Mouse (Mus musculus): Measurements from ENCODE around the gene Tbc1d8. TPM values are rescaled to one million over a fixed set of nuclear protein-coding genes. Genes with fewer than 3 reads are reported as not detected.

The Tbc1d8 gene
- polyA plus RNA-seq, 1 experiment from 2014 or later: 10.9 TPM

DNA sequence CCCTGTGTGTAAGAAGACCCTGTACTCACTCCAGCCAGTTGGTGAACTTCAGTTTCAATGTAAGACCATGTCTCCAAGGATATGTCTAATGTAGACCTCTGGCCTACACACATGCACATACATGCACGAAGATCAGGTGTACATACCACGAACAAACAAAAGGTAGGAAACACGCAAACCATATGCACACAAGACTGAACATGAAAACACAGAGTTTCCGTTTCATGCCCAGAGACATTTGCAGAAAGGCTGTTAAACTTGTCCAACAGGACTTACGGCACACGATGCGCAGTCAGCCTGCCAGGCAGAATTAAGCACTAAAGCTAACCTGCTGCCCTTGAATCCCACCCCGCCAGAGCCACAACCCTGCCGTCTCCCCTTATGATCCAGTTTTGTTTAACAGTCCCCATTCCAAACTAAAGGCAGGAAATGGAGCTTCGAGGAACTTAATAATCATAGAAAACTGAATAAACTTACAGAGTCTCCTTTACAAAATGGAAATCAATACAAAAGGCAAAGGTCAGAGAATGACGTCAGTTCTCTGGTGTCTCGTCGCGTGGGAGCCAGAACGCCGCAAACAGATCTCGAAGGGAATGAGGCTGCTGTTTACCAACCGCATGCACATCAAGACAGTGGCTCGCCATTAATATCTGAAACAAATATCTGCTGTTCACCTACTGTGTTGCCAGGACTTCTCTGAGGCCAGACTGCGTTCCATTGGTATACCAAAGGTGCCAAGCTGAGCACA, 33.1 kb downstream of the Tbc1d8 start:
- no peaks in the 10 kb centered on the region for H3K9me3 ChIP-seq
- H3K9ac ChIP-seq (replicated peaks): no peak overlapping the region
- H3K27ac ChIP-seq: peak overlapping the region; percentile 19; the same call in 1 of the 2 replicates
- no peak overlapping the region for H3K4me3 ChIP-seq (replicated peaks)
- no peak for ATAC-seq (ENCODE audit: insufficient number of reproducible peaks, insufficient read depth, low FRiP score, low TSS enrichment, low read depth)
- WGBS: 81% methylated on average over 20 of the region's 20 CpGs
- H3K4me2 ChIP-seq: no peak overlapping the region
- no peaks in the 10 kb centered on the region for H3K36me3 ChIP-seq
- H3K27me3 ChIP-seq: no peaks in the 10 kb centered on the region
- H3K4me1 ChIP-seq (replicated peaks): peaks cover 21% of the 10 kb centered on the region

DNA sequence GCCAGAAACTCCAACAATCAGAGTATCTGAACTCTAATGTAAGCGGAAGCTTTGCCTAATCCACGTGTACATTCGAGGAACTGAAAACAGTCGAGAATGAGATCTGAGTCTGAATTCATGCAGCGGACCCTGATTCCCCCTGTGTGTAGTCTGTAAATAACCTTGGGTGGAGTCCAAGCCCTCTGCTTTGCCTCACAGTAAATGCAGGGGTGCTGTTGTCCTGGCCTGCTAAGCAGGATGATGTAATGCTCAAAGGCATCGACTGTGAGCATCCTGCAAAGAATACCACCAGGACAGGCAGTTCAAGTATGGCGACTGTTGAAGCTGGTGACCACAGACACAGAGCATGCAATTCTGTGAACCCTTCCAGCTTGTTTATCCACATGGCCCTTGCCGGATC, 34.8 kb downstream of the Tbc1d8 start:
- ATAC-seq (ENCODE audit: insufficient number of reproducible peaks, insufficient read depth, low FRiP score, low TSS enrichment, low read depth): no peak

DNA sequence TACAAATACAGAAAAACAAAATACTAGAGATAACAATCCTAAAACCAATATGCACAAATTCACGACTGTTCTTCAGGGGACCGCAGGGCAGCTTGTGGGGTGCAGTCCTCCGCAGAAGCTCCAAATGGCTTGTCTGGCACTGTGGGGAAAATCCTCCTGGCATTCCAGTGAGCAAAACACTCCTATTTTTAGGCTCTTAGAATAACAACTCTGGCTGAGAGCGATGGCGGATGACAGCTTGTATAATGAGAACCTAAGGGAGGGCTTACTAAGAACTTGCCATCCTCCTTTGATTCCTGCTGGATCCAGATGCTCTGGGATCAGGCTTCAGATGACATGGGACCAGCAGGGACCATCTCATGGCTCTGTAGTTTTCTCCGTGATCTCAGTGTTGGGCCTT, 36.9 kb downstream of the Tbc1d8 start:
- no peaks in the 10 kb centered on the region for H3K27me3 ChIP-seq
- no peak overlapping the region for H3K27ac ChIP-seq
- no peak overlapping the region for H3K4me3 ChIP-seq (replicated peaks)
- no peak overlapping the region for H3K9ac ChIP-seq (replicated peaks)
- no peaks in the 10 kb centered on the region for H3K36me3 ChIP-seq
- no peak overlapping the region for H3K4me2 ChIP-seq
- ATAC-seq (ENCODE audit: insufficient number of reproducible peaks, insufficient read depth, low FRiP score, low TSS enrichment, low read depth): no peak
- WGBS: 84% methylated on average over 6 of the region's 6 CpGs
- no peaks in the 10 kb centered on the region for H3K4me1 ChIP-seq (replicated peaks)
- no peaks in the 10 kb centered on the region for H3K9me3 ChIP-seq

More for the DNA sequence above, 34.8 kb downstream of the Tbc1d8 start:
- Histone ChIP-seq H3K27ac (no peak overlapping the region), H3K36me3 (no peaks in the 10 kb centered on the region), H3K4me1 (replicated peaks) (0 out of 2 replicates have a peak, but pooled peaks cover 10% of the 10 kb centered on the region), H3K4me3 (replicated peaks) (no peak overlapping the region), H3K9me3 (no peaks in the 10 kb centered on the region), H3K27me3 (no peaks in the 10 kb centered on the region), H3K9ac (replicated peaks) (no peak overlapping the region), H3K4me2 (no peak overlapping the region)
- 82% methylated on average over 8 of the region's 8 CpGs for WGBS

DNA sequence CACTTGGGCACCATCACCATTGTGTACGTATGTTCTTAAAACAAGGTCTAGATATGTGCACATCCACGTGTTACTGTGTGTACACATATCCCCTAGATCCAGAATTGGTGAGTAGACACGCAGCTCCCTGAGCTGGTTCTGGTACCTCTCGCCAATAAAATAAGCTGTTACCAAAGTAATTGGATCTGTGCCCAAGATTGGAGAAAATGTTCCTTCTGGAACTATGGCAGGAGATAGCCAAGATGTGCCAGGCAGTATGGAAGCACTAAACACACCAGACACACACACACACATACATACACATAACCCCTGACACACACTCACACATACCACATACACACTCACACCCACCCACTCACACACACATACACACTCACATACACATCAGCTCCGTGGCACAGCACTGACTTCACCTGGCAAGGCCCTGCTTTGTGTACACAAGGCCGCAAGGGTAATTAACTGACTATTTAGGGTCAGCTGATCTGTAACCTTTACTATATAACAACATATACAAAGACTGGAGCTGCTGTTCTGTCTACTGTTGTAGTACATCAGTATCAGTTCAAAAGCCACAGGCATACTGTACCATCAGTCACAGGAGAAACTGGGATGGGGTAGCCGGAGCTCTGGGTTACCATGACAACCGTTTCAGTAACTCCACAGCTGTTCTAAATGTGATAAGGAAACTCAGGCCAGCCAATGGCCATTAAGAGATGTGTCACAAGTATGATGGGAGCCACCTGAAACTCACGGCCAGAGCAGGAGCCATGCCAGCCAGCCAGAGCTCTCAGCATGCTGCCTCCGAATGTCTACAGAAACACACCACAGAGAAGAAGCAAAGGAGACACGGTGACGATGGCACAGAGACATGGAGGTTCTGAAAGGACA, 38.6 kb downstream of the Tbc1d8 start:
- Histone ChIP-seq H3K9me3 (no peaks in the 10 kb centered on the region), H3K9ac (replicated peaks) (no peak overlapping the region), H3K36me3 (no peaks in the 10 kb centered on the region), H3K27ac (no peak overlapping the region), H3K4me2 (no peak overlapping the region), H3K4me1 (replicated peaks) (no peaks in the 10 kb centered on the region), H3K4me3 (replicated peaks) (no peak overlapping the region), H3K27me3 (no peaks in the 10 kb centered on the region)
- WGBS: 80% methylated on average over 12 of the region's 12 CpGs
- no peak for ATAC-seq (ENCODE audit: insufficient number of reproducible peaks, insufficient read depth, low FRiP score, low TSS enrichment, low read depth)

DNA sequence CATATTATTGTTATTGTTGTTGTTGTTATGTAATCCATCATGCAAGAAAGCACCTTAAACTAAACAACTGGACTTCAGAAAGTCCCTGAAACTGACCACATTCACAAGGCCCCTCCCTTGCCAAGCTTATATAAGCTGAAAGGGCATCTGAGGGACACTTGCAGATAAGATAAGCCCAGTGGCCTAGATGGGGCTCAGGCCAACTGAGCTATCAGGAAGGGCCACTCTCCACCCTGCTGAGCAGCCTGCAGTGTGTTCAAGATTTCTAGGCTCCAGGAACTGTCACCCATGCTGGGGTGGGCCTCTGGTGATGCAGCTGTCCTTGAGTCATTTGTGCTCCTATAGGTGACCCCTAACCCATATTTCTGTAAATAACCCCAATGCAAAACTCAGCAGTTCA, 39.9 kb downstream of the Tbc1d8 start:
- H3K9ac ChIP-seq (replicated peaks): no peak overlapping the region
- no peaks in the 10 kb centered on the region for H3K9me3 ChIP-seq
- no peaks in the 10 kb centered on the region for H3K27me3 ChIP-seq
- H3K4me2 ChIP-seq: no peak overlapping the region
- no peak for ATAC-seq (ENCODE audit: insufficient number of reproducible peaks, insufficient read depth, low FRiP score, low TSS enrichment, low read depth)
- no peaks in the 10 kb centered on the region for H3K36me3 ChIP-seq
- no peaks in the 10 kb centered on the region for H3K4me1 ChIP-seq (replicated peaks)
- H3K4me3 ChIP-seq (replicated peaks): no peak overlapping the region
- H3K27ac ChIP-seq: no peak overlapping the region

DNA sequence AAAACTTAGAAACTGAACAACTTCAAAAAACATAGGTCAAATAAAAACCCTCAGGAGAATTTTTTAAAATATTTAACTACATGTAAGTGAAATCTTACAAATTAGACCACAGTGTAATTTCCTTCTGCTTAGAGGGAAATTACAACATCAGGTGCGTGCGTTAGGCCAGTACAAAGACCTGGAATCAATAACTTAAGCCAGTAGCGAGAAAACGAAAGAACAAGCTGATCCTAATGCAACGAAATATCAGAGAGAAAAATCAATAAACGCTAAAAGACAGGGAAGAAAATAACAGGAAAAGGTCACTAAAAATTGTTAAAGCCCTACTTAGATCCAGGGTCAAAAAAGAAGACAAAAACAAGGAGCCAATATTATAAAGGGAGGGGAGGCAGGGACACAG, 44.3 kb downstream of the Tbc1d8 start:
- H3K27me3 ChIP-seq: no peaks in the 10 kb centered on the region
- no peaks in the 10 kb centered on the region for H3K9me3 ChIP-seq
- H3K4me1 ChIP-seq (replicated peaks): no peaks in the 10 kb centered on the region
- H3K27ac ChIP-seq: no peak overlapping the region
- no peaks in the 10 kb centered on the region for H3K36me3 ChIP-seq
- WGBS: 86% methylated on average over 6 of the region's 6 CpGs
- ATAC-seq (ENCODE audit: insufficient number of reproducible peaks, insufficient read depth, low FRiP score, low TSS enrichment, low read depth): no peak
- no peak overlapping the region for H3K9ac ChIP-seq (replicated peaks)
- H3K4me3 ChIP-seq (replicated peaks): no peak overlapping the region
- no peak overlapping the region for H3K4me2 ChIP-seq

DNA sequence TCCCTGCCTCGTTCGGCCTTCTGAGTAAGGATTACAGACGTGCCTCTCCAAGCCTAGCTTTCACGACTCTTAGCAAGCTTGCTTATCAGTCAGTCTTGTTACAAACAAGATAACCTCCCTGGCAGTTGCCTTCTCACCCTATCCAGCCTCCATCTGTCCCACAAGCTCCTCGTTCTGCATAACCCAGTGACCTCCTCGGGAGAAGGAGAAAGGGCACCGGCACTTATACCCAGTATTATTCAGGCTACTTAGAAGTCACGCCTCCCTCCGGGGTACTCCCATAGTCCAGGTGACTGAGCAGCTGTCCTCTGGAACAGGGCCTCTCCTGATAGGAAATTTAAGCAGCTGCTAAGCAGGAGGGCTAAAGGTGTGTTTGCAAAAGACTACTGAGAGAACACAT, 48.5 kb downstream of the Tbc1d8 start:
- 69% methylated on average over 9 of the region's 9 CpGs for WGBS
- no peak overlapping the region for H3K4me2 ChIP-seq
- no peak overlapping the region for H3K27ac ChIP-seq
- no peak overlapping the region for H3K9ac ChIP-seq (replicated peaks)
- no peaks in the 10 kb centered on the region for H3K36me3 ChIP-seq
- no peak overlapping the region for H3K4me3 ChIP-seq (replicated peaks)
- no peak for ATAC-seq (ENCODE audit: insufficient number of reproducible peaks, insufficient read depth, low FRiP score, low TSS enrichment, low read depth)
- no peaks in the 10 kb centered on the region for H3K9me3 ChIP-seq
- peaks cover 5% of the 10 kb centered on the region; the same call in 1 of the 2 replicates for H3K4me1 ChIP-seq (replicated peaks)
- H3K27me3 ChIP-seq: no peaks in the 10 kb centered on the region

DNA sequence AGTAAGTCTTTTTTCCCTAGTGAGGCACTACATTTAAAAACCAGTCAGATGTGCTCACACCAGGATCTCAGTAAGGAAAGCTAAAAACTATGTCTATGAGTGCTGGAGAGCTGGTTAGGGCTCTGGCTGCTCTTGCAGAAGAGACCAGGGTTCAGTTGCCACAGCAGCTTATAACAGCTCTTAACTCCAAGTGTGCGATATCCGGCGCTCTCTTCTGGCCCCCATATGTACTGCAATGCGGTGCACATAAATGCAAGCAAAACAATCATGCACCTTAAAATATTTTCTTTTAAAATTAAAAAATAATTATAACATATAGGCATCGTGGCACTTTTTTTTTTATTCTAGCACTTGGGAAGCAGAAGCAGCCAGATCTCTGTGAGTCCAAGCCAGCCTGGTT, 49.5 kb downstream of the Tbc1d8 start:
- H3K27ac ChIP-seq: no peak overlapping the region
- no peaks in the 10 kb centered on the region for H3K9me3 ChIP-seq
- no peak overlapping the region for H3K4me3 ChIP-seq (replicated peaks)
- WGBS: 91% methylated on average over 5 of the region's 5 CpGs
- H3K27me3 ChIP-seq: no peaks in the 10 kb centered on the region
- H3K36me3 ChIP-seq: no peaks in the 10 kb centered on the region
- peaks cover 9% of the 10 kb centered on the region; the same call in 1 of the 2 replicates for H3K4me1 ChIP-seq (replicated peaks)
- H3K9ac ChIP-seq (replicated peaks): no peak overlapping the region
- ATAC-seq (ENCODE audit: insufficient number of reproducible peaks, insufficient read depth, low FRiP score, low TSS enrichment, low read depth): no peak
- H3K4me2 ChIP-seq: no peak overlapping the region

DNA sequence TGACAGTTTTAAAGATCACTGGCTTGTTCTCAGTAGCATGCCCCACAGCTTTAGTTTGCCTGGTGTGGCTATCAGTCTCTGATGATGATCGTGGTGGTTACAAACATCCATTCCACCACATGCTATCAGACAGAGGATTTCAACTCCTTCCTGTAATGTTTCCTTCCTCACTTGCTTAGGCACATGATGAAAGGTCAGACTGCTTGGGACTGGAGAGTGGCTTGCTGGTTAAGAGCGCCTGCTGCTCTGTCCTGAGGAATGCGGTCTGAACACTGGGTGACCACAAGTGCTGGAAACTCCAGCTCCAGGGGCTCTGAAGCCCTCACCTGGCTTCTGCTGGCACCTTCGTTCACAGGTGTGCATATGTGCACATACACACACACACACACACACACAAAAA, 50.3 kb downstream of the Tbc1d8 start:
- 76% methylated on average over 4 of the region's 4 CpGs for WGBS

DNA sequence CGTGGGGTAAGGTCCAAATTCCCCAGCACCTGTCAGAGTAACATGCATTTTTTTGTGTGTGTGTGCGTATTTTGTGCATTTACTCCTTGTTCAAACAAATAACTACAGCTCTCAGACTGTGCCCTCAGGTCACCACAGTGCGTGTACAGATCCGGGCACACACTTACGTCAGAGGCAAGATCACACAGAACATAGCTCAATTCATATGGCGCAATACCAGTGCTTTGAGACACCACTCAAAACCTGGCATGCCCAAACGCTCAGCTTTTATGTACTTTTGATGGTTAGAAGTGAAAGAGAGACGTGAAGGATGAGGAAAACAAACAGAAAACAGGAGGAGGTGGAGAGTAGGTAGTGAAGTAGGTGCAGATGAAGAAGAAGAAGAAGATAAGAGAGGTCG, 53.1 kb downstream of the Tbc1d8 start:
- Histone ChIP-seq H3K9ac (replicated peaks) (no peak overlapping the region), H3K4me3 (replicated peaks) (no peak overlapping the region), H3K36me3 (no peaks in the 10 kb centered on the region), H3K9me3 (no peaks in the 10 kb centered on the region), H3K4me2 (no peak overlapping the region), H3K27ac (no peak overlapping the region), H3K4me1 (replicated peaks) (peaks cover 13% of the 10 kb centered on the region; the same call in 1 of the 2 replicates), H3K27me3 (no peaks in the 10 kb centered on the region)
- WGBS: 86% methylated on average over 9 of the region's 9 CpGs
- ATAC-seq (ENCODE audit: insufficient number of reproducible peaks, insufficient read depth, low FRiP score, low TSS enrichment, low read depth): no peak

More for the DNA sequence above, 50.3 kb downstream of the Tbc1d8 start:
- H3K4me3 ChIP-seq (replicated peaks): no peak overlapping the region
- peaks cover 13% of the 10 kb centered on the region; the same call in 1 of the 2 replicates for H3K4me1 ChIP-seq (replicated peaks)
- no peak overlapping the region for H3K4me2 ChIP-seq
- no peak overlapping the region for H3K9ac ChIP-seq (replicated peaks)
- ATAC-seq (ENCODE audit: insufficient number of reproducible peaks, insufficient read depth, low FRiP score, low TSS enrichment, low read depth): no peak
- H3K36me3 ChIP-seq: no peaks in the 10 kb centered on the region
- H3K27me3 ChIP-seq: no peaks in the 10 kb centered on the region
- no peak overlapping the region for H3K27ac ChIP-seq
- H3K9me3 ChIP-seq: no peaks in the 10 kb centered on the region

DNA sequence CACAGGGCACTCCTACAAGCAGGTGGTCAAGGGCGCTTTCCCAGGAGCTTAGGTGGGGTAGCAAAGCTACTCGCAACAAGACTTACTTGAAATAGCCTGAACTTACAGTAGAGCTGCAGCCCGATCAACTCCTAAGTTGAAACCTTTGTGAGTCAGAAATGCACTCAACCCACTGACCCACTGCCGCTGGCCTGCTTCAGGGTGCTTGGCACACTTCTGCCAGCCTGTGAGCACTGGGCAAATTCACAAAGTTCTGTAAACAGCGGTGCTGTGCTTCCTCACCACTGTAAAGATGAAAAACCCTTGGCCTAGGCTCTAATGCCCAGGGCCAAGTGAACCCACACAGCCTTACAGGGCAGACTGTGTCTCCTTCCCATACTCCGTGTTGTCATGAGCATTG, 57.6 kb downstream of the Tbc1d8 start:
- Histone ChIP-seq H3K27ac (no peak overlapping the region), H3K27me3 (no peaks in the 10 kb centered on the region), H3K4me3 (replicated peaks) (no peak overlapping the region), H3K9me3 (no peaks in the 10 kb centered on the region), H3K36me3 (no peaks in the 10 kb centered on the region), H3K4me2 (no peak overlapping the region), H3K4me1 (replicated peaks) (peaks cover 22% of the 10 kb centered on the region), H3K9ac (replicated peaks) (no peak overlapping the region)
- 90% methylated on average over 6 of the region's 6 CpGs for whole genome bisulfite sequencing
- no peak for ATAC-seq (ENCODE audit: insufficient number of reproducible peaks, insufficient read depth, low FRiP score, low TSS enrichment, low read depth)
